Mouse (Mus musculus) liver, postnatal 0 days (tissue): Measurements from ENCODE around the gene U2af1l4.

Experiments
- CTCF ChIP-seq: sonication (generic); IDR thresholded peaks from 2 replicates; pipeline ENCODE4 v1.5.1; 2016; ENCODE audit warnings: antibody characterized with exemption, low read depth
- EP300 ChIP-seq: IDR thresholded peaks from 2 replicates; pipeline ENCODE4 v1.6.1; 2016; ENCODE audit warnings: antibody characterized with exemption, low read depth, mild to moderate bottlenecking

DNA sequence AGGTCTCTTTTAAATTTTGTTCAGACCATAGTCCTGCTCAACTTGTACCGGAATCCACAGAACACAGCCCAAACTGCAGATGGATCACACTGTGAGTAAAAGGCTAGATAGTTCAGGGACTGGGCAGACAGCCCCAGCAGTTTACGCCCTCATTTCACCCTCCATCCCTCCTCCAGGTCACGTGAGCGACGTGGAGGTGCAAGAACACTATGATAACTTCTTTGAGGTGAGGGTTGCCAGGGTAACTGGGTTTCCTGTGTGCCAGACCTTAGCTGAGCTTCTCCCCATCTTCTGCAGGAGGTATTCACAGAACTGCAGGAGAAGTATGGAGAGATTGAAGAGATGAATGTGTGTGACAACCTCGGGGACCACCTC lies 792 bp downstream of the U2af1l4 start:
- TF ChIP-seq CTCF (no peak), EP300 (no peak)
